Mouse (Mus musculus) MEL (cell line): Measurements from ENCODE around the gene Tpx2. TPM values are rescaled to one million over a fixed set of nuclear protein-coding genes. Genes with fewer than 3 reads are reported as not detected.

Experiments
- DNase-seq: peaks from one replicate; pipeline ENCODE4 v3.0.0; 2011; ENCODE audit warnings: low read depth, low spot score
- H3K27ac ChIP-seq: 2 replicates; pipeline ENCODE4 v1.5.1; 2012; ENCODE audit warnings: low read depth, mild to moderate bottlenecking, control low read depth, low read length, moderate library complexity; ENCODE audit not compliant: control insufficient read depth
- H3K27me3 ChIP-seq, 2 experiments: fragments of 150-350 bp in 1 of 2; sonication (generic) in 1 of 2; 2 replicates each; pipeline ENCODE4 v1.6.1; 2012; ENCODE audit warnings: low read length in 2 of 2, mild to moderate bottlenecking in 2 of 2, improper control_type of control experiment in 1 of 2, moderate library complexity in 1 of 2; ENCODE audit not compliant: insufficient read depth in 2 of 2, control insufficient read depth in 1 of 2
- H3K36me3 ChIP-seq, 2 experiments: 2 replicates each; pipeline ENCODE4 v1.6.1; 2012 to 2014; ENCODE audit warnings: low read length in 2 of 2, improper control_type of control experiment in 1 of 2, inconsistent platforms in 1 of 2, mild to moderate bottlenecking in 1 of 2; ENCODE audit not compliant: insufficient read depth in 2 of 2, control insufficient read depth in 1 of 2
- H3K4me1 ChIP-seq, 2 experiments: fragments of 150-350 bp in 1 of 2; sonication (generic) in 1 of 2; 2 replicates each; pipeline ENCODE4 v1.6.1; 2012; ENCODE audit warnings: low read length in 2 of 2, improper control_type of control experiment in 1 of 2, mild to moderate bottlenecking in 1 of 2; ENCODE audit not compliant: insufficient read depth in 2 of 2, control insufficient read depth in 1 of 2
- H3K4me3 ChIP-seq, 2 experiments: fragments of 150-350 bp in 1 of 2; sonication (generic) in 1 of 2; 2 replicates each; pipeline ENCODE4 v1.5.1; 2012; ENCODE audit warnings: low read depth in 2 of 2, low read length in 2 of 2, mild to moderate bottlenecking in 2 of 2, moderate library complexity in 2 of 2, control low read depth in 1 of 2, improper control_type of control experiment in 1 of 2; ENCODE audit not compliant: control insufficient read depth in 1 of 2, insufficient read depth in 1 of 2
- H3K79me2 ChIP-seq: 2 replicates; pipeline ENCODE4 v1.6.1; 2012; ENCODE audit warnings: mild to moderate bottlenecking, low read length, moderate library complexity; ENCODE audit not compliant: control insufficient read depth, poor library complexity, insufficient read depth
- H3K9ac ChIP-seq: 2 replicates; pipeline ENCODE4 v1.6.1; 2012; ENCODE audit warnings: low read depth, mild to moderate bottlenecking, control low read depth, low read length, moderate library complexity; ENCODE audit not compliant: control insufficient read depth, poor library complexity, severe bottlenecking
- H3K9me3 ChIP-seq: fragments of 150-350 bp; sonication (generic); replicated peaks from 2 replicates; pipeline ENCODE4 v1.6.1; 2012; ENCODE audit warnings: mild to moderate bottlenecking, low read length, improper control_type of control experiment, moderate library complexity; ENCODE audit not compliant: insufficient read depth
- CHD1 ChIP-seq: IDR thresholded peaks from 2 replicates; pipeline ENCODE4 v1.6.1; 2012; ENCODE audit warnings: low read depth, mild to moderate bottlenecking, inconsistent platforms, low read length, improper control_type of control experiment
- CHD2 ChIP-seq: IDR thresholded peaks from 2 replicates; pipeline ENCODE4 v1.6.1; 2011; ENCODE audit warnings: low read length, improper control_type of control experiment
- EP300 ChIP-seq, 2 experiments: IDR thresholded peaks; 2 replicates each; pipeline ENCODE4 v1.6.1; 2011; ENCODE audit warnings: improper control_type of control experiment in 2 of 2, low read length in 2 of 2, low read depth in 1 of 2, mild to moderate bottlenecking in 1 of 2
- ETS1 ChIP-seq: IDR thresholded peaks from 2 replicates; pipeline ENCODE4 v1.6.1; 2012; ENCODE audit warnings: low read depth, mild to moderate bottlenecking, inconsistent platforms, low read length, improper control_type of control experiment, moderate library complexity
- GABPA ChIP-seq: IDR thresholded peaks from 2 replicates; pipeline ENCODE4 v1.6.1; 2012; ENCODE audit warnings: low read depth, mild to moderate bottlenecking, inconsistent platforms, low read length, improper control_type of control experiment, moderate library complexity
- GATA1 ChIP-seq: IDR thresholded peaks from 2 replicates; pipeline ENCODE4 v1.6.1; 2011; ENCODE audit warnings: low read depth, low read length, improper control_type of control experiment
- JUND ChIP-seq: IDR thresholded peaks from 2 replicates; pipeline ENCODE4 v1.6.1; 2011; ENCODE audit warnings: low read depth, mild to moderate bottlenecking, improper control_type of control experiment, low read length
- KAT2A ChIP-seq: conservative IDR thresholded peaks from 2 replicates; pipeline ENCODE4 v1.6.1; 2012; ENCODE audit warnings: low read depth, low read length, improper control_type of control experiment, inconsistent platforms
- MAX ChIP-seq: IDR thresholded peaks from 2 replicates; pipeline ENCODE4 v1.6.1; 2011; ENCODE audit warnings: low read length, improper control_type of control experiment
- MAZ ChIP-seq: IDR thresholded peaks from 2 replicates; pipeline ENCODE4 v1.6.1; 2012; ENCODE audit warnings: low read depth, mild to moderate bottlenecking, inconsistent platforms, low read length, improper control_type of control experiment
- MYB ChIP-seq: IDR thresholded peaks from 2 replicates; pipeline ENCODE4 v1.6.1; 2011; ENCODE audit warnings: mild to moderate bottlenecking, low read depth, low read length, improper control_type of control experiment
- NELFE ChIP-seq: IDR thresholded peaks from 2 replicates; pipeline ENCODE4 v1.6.1; 2011; ENCODE audit warnings: low read depth, low read length, improper control_type of control experiment
- POLR2AphosphoS2 ChIP-seq: IDR thresholded peaks from 2 replicates; pipeline ENCODE4 v1.6.1; 2011; ENCODE audit warnings: low read length, improper control_type of control experiment
- POLR2AphosphoS5 ChIP-seq: IDR thresholded peaks from 2 replicates; pipeline ENCODE4 v1.6.1; 2012; ENCODE audit warnings: low read depth, borderline replicate concordance, mild to moderate bottlenecking, inconsistent platforms, low read length, moderate library complexity, mixed read lengths
- RAD21 ChIP-seq: IDR thresholded peaks from 2 replicates; pipeline ENCODE4 v1.6.1; 2011; ENCODE audit warnings: mild to moderate bottlenecking, low read depth, low read length, improper control_type of control experiment
- RCOR1 ChIP-seq: IDR thresholded peaks from 2 replicates; pipeline ENCODE4 v1.6.1; 2012; ENCODE audit warnings: low read depth, mild to moderate bottlenecking, inconsistent platforms, low read length, improper control_type of control experiment
- SIN3A ChIP-seq: IDR thresholded peaks from 2 replicates; pipeline ENCODE4 v1.6.1; 2012; ENCODE audit warnings: low read length, improper control_type of control experiment, inconsistent platforms
- TBP ChIP-seq: IDR thresholded peaks from 2 replicates; pipeline ENCODE4 v1.8.0; 2011; ENCODE audit warnings: low read depth, low read length, improper control_type of control experiment
- UBTF ChIP-seq: IDR thresholded peaks from 2 replicates; pipeline ENCODE4 v1.6.1; 2012; ENCODE audit warnings: low read depth, mild to moderate bottlenecking, inconsistent platforms, low read length, improper control_type of control experiment, moderate library complexity, borderline replicate concordance; ENCODE audit not compliant: insufficient read depth
- ZC3H11A ChIP-seq: IDR thresholded peaks from 2 replicates; pipeline ENCODE4 v1.6.1; 2012; ENCODE audit warnings: low read depth, mild to moderate bottlenecking, inconsistent platforms, low read length, improper control_type of control experiment
- ZNF384 ChIP-seq: IDR thresholded peaks from 2 replicates; pipeline ENCODE4 v1.6.1; 2012; ENCODE audit warnings: low read depth, mild to moderate bottlenecking, inconsistent platforms, low read length, improper control_type of control experiment
- polyA plus RNA-seq, 2 experiments: library from polyadenylated mRNA; stranded (reverse) in 1 of 2; unstranded in 1 of 2; fragments of >175 nt in 1 of 2; fragments of >200 nt in 1 of 2; gene quantifications; 2 replicates each; pipeline versions ENCODE4 v1.2.1 to v1.2.4; 2012; ENCODE audit warnings: low replicate concordance in 2 of 2, low read depth in 1 of 2; ENCODE audit not compliant: insufficient read length in 2 of 2, insufficient read depth in 1 of 2, missing spikeins in 1 of 2
- total RNA-seq: library from RNA; depleted of rRNA; stranded (reverse); fragments of 300-350 nt; gene quantifications from 2 replicates; pipeline ENCODE4 v1.2.3, GENCODE M21; 2012

Tpx2 gene
- total and polyA plus RNA-seq, 3 experiments: 59.3 to 131 TPM; not detected in 1

DNA sequence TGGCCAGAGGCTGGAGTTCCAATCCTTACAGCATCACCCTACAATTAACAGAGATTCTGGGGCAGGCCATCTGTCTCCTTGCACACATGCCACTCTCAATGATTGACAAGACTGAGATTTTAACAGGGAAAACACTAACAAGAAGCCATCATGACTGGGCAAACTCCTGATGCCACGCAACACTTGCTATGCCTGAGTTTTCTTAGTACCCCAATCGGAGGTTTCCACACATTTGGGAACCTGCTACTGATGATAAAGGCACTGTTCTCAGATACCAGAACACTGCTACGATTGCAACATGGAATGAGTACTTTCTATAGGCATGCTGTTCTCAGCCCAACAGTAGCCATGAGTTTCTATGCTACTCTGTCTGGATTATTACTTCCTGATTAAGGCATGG is 21.3 kb upstream of the Tpx2 start:
- TF ChIP-seq EP300 (IDR thresholded peaks at IDR 0.05; ENCODE audit: low read depth in 1 of 2, low read length in 2 of 2) (no peak), MYB (no peak), CHD2 (no peak), UBTF (no peak), POLR2AphosphoS2 (no peak), ZNF384 (no peak), GABPA (no peak), SIN3A (no peak), RAD21 (no peak), RCOR1 (no peak), ETS1 (no peak), JUND (no peak), TBP (no peak), POLR2AphosphoS5 (no peak), KAT2A (no peak), MAZ (no peak), ZC3H11A (no peak), GATA1 (no peak), NELFE (no peak)
- Histone ChIP-seq H3K36me3 (peaks cover 0 to 21% of the 10 kb centered on the region in 2 experiments; a peak in 2 of 4 replicates), H3K27me3 (no peaks in the 10 kb centered on the region), H3K9me3 (no peaks in the 10 kb centered on the region), H3K79me2 (no peaks in the 10 kb centered on the region; the same call in 1 of the 2 replicates), H3K27ac (no peak overlapping the region), H3K4me3 (no peak overlapping the region), H3K9ac (no peak overlapping the region), H3K4me1 (peaks cover 3 to 19% of the 10 kb centered on the region in 2 experiments)
- DNase-seq: no peak

DNA sequence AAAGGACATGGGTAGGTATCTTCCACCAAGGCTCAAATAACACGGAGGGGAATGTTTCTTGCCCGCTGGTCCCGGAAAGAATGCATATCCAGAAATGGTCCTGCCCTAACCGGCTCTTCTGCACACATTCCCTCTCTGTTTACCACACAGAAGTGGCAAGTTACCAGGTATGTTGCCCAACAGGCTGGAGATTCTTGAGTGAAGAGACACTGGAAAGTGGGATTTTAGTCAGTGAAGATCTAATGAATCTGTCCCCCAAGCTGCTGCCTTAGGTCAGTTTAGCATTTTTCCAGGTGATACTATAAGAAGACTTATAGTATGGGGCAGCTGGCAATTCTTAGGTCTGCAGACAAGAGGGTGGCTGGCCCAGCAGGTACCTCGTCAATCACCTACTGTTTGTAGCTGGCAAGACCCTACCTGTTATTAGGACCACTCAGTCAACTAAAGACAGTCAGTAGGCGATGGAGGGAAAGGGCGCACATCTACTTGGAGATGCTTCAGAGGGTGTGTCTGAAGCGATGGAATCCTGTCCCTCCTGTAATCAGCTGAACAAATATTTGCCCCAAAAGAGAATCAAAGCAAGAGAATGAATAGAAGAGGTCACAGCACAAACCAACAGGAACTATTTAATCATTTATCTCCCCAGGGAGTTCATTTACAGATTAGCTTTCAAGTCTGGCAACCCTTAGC is 20.3 kb upstream of the Tpx2 start:
- DNase-seq: no peak

More for the DNA sequence above, 20.3 kb upstream of the Tpx2 start:
- H3K4me3 ChIP-seq: no peak overlapping the region
- no peak overlapping the region for H3K9ac ChIP-seq
- H3K36me3 ChIP-seq: peaks cover 0 to 24% of the 10 kb centered on the region in 2 experiments; a peak in 2 of 4 replicates
- H3K9me3 ChIP-seq: no peaks in the 10 kb centered on the region
- no peaks in the 10 kb centered on the region; the same call in 1 of the 2 replicates for H3K79me2 ChIP-seq
- no peaks in the 10 kb centered on the region for H3K27me3 ChIP-seq
- peaks cover 3 to 19% of the 10 kb centered on the region in 2 experiments for H3K4me1 ChIP-seq
- H3K27ac ChIP-seq: no peak overlapping the region
- no peak for TF ChIP-seq CHD1
- no peak for TF ChIP-seq MAX
